Mouse (Mus musculus) c-Kit-positive CD71-positive TER-119-positive erythroid progenitor cells, embryonic 14.5 days (primary cell): ENCODE measurements around the gene Ablim2.

Experiments
- DNase-seq: peaks from one replicate; pipeline ENCODE4 v3.0.0-alpha.2; 2013; ENCODE audit warnings: low spot score

Ablim2 gene

DNA sequence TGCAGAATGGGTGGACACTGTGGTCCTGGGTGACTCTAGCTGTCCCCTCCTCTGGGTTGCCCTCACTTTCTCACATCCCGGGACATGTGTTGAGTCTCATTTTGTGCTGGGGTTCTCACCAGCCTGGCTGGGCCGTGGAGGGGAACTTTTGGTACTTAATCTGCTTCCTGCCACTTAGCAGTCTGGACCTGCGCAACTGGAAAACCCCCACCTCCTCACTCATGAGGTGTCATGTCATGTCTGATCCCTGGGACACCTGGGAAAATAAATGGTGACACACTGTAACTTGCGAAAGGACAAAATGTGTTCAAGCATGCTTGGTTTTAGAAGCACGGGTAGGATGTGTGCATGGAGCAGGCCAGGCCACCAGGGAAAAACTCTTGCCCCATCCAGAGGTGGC lies 127.0 kb downstream of the Ablim2 start:
- no peak for DNase-seq

GRCm38 (mm10) chr5:35888959-35889358 lies 131.3 kb downstream of the Ablim2 start:
- DNase-seq = no peak

DNA sequence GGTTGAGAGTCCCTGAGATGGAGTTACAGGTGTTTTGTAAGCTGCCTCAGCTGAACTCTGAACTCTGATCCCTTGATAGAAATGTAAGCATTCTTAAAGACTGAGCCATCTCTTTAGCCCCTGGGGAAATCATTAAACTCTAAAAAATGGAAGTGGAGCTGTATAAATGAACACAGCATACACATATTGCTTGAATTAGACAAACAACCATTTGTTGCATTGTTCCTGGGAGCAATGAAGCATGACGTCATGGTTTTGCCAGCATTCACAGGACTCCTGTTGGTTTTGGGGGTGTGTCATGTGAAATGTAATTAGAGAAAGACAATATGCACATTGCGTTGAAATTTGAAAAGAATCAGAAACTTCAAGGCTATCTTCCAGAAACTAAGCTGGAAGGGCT lies 132.0 kb downstream of the Ablim2 start:
- no peak for DNase-seq

GRCm38 (mm10) chr5:35890985-35891730 lies 133.5 kb downstream of the Ablim2 start:
- DNase-seq = no peak

DNA sequence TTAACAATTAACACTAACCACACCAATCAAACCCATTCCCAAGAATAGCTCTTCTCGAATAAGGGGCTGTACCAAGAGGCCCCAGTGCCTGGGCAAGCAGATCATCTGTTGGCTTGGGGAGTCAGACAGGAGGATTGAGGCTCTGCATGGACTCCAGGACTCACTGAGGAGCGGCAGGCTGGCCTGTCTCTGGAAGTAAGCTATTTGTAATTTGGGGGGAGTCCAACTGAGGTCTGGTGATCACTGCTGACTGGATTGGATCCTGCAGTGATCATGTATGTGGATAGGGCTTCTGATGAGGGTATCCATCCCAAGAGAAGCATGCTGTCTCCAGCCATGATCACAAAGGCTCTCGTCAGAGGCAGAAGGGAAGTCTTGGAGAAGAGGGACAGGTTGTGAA lies 134.7 kb downstream of the Ablim2 start:
- no peak for DNase-seq

GRCm38 (mm10) chr5:35893093-35893804 lies 135.6 kb downstream of the Ablim2 start, which contains the start of gene Afap1:
Gene Afap1, plus strand, starts transcription at chr5:35893319.
- DNase-seq = peak; percentile 60

DNA sequence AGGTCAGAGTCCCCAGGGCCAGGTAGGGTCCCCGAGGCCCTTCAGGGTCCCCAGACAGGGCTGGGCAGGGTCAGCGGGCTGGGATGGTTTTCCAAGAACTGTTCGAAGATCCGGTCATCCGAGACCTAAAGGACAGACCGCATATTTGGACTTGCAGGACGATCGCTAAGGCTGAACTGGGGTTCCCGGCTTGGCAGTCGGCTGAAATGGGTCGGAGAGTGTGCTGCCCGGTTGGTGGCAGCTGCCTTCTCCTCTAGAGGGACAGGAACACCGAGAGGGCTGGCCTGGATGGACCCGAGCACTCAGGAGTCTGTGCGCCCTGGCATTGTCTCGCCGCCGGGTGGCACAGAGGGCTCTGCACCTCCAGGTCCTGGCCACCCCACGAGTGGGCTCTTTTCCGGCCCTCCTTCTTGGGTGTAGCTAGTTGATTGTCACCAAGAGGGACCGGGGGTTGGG lies 136.2 kb downstream of the Ablim2 start:
- no peak for DNase-seq

DNA sequence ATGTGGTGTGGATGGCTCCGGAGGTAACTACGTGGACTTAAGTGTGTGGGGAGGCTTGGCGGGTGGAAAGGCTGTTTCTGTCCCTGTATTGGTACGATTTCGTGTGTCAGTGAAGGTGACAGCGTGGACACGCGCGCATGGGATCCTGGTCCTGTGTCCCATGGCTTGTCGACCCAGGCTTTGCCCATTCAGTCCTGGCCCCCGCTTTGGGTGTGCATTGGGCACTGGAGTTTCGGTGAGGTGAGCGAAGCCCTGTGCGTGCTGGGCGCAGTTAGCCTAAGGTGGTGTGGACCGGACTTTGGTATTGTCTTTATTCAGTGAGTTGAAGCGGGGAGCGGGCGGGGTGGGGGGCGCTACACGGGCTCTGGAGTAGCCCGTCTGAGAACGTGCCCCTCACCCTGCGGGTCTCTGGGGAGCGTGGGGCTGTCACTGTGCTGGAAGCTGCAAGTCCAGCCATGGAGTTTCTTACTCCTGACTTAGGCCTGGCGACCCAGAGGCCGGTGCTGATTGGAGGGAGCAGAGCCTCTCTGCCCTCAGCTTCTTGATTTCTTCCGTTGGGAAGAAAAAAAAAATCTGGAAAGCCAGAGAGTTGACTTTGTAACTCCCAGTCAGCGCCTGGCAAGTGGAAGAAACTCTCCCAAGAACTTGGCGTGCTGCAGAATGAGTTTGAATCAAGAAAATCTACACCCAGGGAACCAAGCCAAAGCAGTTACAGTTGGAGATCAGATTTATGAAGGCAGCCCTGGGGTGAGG lies 136.8 kb downstream of the Ablim2 start:
- DNase-seq = no peak

- no peak for DNase-seq
Observed at GRCm38 (mm10) chr5:35895926-35896325, 138.2 kb downstream of the Ablim2 start.

GRCm38 (mm10) chr5:35896556-35896955 lies 138.9 kb downstream of the Ablim2 start:
- DNase-seq = no peak

GRCm38 (mm10) chr5:35897147-35897546 lies 139.5 kb downstream of the Ablim2 start:
- DNase-seq = no peak

DNA sequence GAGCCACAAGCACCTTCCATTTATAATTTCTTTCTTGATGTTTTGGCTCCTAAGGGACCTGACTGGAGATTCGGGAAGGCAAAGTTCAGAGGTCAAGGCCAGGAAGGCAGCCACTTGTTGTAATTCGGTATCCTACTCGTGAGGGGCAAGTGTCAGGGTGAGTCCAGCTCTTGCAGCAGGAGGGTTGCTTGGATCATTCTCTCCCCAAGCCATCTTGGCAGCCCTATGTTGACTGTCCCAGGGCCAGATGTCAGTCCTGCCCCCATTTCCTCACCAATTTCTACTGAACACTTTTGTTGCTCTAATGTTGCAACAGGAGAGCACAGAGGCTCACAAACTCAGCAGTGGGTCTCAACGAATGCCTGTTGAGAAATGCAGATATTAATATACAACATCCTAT lies 140.4 kb downstream of the Ablim2 start:
- no peak for DNase-seq

DNA sequence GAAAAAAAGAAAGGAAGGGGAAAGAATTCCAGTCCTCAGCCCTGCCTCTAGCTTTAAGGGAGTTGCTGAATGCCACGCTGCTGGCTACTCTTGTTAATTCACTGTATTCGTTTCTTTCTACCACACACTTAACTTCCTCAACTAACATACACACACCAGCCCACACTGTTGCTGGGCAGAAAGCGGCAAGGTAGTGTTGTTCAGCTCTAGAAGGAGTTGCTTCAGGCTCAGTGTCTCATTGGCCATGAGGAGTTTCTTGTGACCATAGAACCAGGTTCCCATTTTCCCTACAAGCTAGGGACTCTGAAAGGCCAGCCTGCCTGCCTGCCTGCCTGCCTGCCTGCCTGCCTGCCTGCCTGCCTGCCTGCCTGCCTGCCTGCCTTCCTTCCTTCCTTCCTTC lies 141.3 kb downstream of the Ablim2 start:
- DNase-seq = no peak

DNA sequence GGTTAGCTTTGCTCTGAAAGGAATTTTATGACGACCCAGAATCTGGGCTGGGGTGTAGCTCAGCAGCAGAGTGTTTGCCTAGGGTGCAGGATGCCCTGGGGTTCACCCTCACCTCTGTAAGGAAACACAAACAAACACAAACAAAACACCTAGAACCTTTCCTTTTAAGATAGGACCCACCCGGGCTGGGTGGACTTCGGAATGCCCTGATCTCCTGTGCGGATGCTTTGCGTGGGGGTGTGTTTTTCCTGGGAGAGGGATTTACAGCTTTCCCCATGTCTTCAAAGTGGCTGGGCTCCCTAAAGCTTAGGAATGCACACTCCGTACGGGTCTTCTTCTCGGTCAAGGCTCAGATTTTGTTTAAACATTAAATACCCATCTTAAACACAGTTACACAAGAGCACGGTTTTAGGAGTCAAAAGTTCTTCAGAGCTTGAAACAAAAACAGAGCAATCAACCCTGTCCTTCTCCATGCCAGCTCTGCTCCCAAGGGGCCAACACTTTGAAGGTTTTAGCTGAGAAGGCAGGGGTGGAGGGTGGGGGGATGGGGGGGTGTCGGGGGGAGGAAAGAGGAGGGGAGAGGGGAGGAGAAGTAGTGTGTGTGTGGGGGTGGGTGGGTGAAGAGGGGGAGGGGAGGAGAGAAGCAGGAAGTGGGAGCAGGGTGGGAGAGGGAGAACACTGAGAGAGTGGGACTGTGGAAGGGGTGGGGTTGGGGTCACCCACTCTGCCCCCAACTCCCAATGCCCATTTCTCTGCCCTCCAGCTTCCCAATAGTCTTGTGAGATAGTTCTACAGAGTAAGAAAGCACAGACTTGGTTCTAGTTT lies 142.9 kb downstream of the Ablim2 start:
- no peak for DNase-seq

DNA sequence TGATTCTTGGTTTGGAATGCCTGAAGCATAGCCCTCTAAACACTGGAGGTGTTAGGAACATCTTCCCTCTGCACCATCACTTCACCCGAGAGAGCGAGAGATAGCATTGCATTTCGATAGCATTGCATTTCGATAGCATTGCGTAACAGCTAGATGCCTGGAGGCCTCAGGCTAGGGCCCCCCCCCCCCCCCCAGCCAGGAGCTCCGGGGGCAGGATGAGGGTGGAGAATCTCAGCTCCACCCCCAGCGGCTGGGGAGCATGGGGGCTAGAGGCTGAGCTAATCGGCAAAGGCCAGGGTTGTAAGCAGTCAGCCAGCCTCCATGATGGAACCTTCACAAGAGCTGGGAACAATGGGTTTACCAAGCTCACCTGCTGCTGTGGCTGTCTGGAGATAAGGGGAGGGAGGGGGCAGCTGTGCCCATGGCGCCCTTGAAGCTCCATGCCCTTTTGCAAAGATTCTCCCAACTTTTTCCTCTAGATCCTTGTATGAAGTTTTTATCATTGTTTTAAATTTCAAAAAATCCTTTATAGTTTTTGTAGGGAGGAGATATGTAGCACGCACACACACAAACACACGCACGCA lies 143.6 kb downstream of the Ablim2 start:
- no peak for DNase-seq

DNA sequence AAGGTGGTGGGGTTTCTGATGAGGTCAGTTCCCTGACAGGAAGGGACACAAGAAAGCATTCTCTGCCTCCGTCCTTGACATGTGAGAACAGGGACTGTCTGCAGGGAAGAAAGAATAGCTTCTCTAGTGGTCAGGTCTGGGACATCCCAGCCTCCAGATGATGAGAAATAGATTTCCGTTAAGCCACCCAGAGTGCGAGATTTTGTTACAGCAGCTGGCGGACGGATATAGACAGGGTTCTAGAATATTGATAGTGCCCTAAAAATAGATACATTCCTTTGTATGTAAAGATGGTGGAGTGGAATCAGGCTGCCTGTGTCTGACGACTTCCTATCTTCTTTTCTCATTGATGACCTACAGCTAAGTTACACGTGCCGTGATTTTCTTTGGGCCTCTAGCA lies 145.8 kb downstream of the Ablim2 start:
- no peak for DNase-seq

GRCm38 (mm10) chr5:35905283-35905682 lies 147.6 kb downstream of the Ablim2 start:
- no peak for DNase-seq

DNA sequence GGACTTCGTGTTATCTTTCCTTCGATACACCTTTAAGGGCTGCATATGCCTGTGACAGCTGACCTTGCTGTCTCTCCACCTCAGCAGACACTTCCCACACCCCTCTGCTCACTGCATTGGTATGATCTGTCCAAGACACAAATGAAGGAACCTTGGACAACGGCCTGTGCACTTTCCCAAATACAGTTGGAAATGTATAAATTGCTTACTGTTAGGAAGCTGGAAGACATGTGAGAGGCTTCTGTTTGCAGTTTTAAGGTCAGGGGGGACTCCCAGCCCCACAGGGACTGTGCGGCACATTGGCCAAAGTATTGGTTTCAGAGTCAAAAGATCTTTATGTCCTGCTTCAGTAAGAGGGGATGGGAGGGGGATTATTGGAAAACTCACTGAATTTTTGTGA lies 149.4 kb downstream of the Ablim2 start:
- DNase-seq = no peak

DNA sequence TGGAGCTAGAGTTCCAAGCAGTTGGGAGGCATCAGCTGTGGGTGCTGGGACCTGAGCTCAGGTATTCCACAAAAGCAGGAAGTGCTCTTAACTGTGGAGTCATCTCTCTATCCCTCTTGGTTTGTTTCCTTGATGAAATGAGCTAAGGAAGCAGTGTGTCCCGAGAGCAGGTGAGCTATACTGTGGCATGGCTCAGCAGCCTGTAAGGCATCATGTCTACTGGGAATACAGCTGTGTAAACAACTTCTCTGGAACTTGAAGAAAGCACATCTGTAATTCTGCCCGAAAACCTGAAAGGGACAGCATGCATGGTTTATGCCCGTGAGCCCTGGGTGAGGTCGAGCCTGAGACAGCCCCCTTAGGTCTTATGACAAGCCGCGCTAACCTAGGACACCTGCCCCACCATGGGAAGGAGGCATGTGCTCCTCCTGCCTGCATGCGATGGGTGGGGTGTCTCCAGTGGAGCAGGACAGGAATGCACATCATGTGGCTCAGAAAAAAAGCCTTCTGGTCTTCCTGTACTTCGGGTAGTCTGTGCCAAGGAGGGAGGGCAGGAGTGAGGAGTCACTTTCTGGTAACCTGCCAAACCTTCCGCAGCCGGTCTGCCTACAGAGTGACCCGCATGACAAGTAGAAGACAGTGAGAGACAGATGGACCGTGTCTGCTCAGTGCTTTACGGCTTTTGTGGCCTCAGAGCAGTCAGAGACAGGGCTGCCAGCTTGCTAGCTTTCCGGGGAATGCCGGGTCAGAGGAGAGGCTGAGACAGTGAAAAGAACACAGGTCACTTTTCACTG lies 150.2 kb downstream of the Ablim2 start:
- DNase-seq = no peak

- DNase-seq = no peak
Observed at GRCm38 (mm10) chr5:35908626-35909443, 151.2 kb downstream of the Ablim2 start.
